Mouse (Mus musculus) urinary bladder, postnatal 36 days (tissue): ENCODE results near the gene Kcnj12.
A peak's percentile ranks its signal among the peaks of the same experiment; 100 is the strongest.

ENCODE experiments used
- DNase-seq, 2 experiments: peaks; one replicate each; pipeline ENCODE4 v3.0.0; 2022; ENCODE audit warnings: low spot score in 2 of 2, mixed read lengths in 1 of 2

The Kcnj12 gene

GRCm38 (mm10) chr11:61022550-61023391, at the start of gene Kcnj12:
Gene Kcnj12, plus strand, starts transcription at chr11:61022564.
- no peak for DNase-seq

- no peak for DNase-seq
These were observed 47.3 kb upstream of the Kcnj12 start for GRCm38 (mm10) chr11:60975097-60975496.

GRCm38 (mm10) chr11:60976234-60976633, 46.1 kb upstream of the Kcnj12 start:
- no peak for DNase-seq

GRCm38 (mm10) chr11:60976742-60977141, 45.6 kb upstream of the Kcnj12 start:
- peak in 1 of 2 experiments; percentile 27 for DNase-seq

- no peak for DNase-seq
These were observed 45.2 kb upstream of the Kcnj12 start for GRCm38 (mm10) chr11:60977153-60977552.

GRCm38 (mm10) chr11:60978658-60979057, 43.7 kb upstream of the Kcnj12 start:
- no peak for DNase-seq

GRCm38 (mm10) chr11:60979788-60980187, 42.6 kb upstream of the Kcnj12 start:
- DNase-seq, result no peak

- no peak for DNase-seq
These were observed 40.5 kb upstream of the Kcnj12 start for GRCm38 (mm10) chr11:60981693-60982486.

- peak in 1 of 2 experiments; percentile 9 for DNase-seq
These were observed 37.3 kb upstream of the Kcnj12 start for GRCm38 (mm10) chr11:60984912-60985558.

- DNase-seq, result no peak
These were observed 31.9 kb upstream of the Kcnj12 start for GRCm38 (mm10) chr11:60990428-60990827.

- no peak for DNase-seq
These were observed 19.6 kb upstream of the Kcnj12 start for GRCm38 (mm10) chr11:61002736-61003135.

GRCm38 (mm10) chr11:61004046-61004445, 18.3 kb upstream of the Kcnj12 start:
- DNase-seq, result no peak

GRCm38 (mm10) chr11:61004781-61005180, 17.6 kb upstream of the Kcnj12 start:
- no peak for DNase-seq

GRCm38 (mm10) chr11:61005345-61005744, 17.0 kb upstream of the Kcnj12 start:
- DNase-seq, result no peak

- DNase-seq, result no peak
These were observed 10.5 kb upstream of the Kcnj12 start for GRCm38 (mm10) chr11:61011736-61012294.

GRCm38 (mm10) chr11:61016866-61017398, 5.4 kb upstream of the Kcnj12 start:
- DNase-seq, result no peak

GRCm38 (mm10) chr11:61021129-61021528, 1.2 kb upstream of the Kcnj12 start:
- DNase-seq, result no peak

GRCm38 (mm10) chr11:61021676-61022549, 451 bp upstream of the Kcnj12 start:
- no peak for DNase-seq

- DNase-seq, result no peak
These were observed 1.2 kb downstream of the Kcnj12 start for GRCm38 (mm10) chr11:61023416-61024200.

GRCm38 (mm10) chr11:61024388-61024787, 2.0 kb downstream of the Kcnj12 start:
- DNase-seq, result no peak
